ENCODE assay signal across 8 mouse cellular contexts in the genomic region with DNA sequence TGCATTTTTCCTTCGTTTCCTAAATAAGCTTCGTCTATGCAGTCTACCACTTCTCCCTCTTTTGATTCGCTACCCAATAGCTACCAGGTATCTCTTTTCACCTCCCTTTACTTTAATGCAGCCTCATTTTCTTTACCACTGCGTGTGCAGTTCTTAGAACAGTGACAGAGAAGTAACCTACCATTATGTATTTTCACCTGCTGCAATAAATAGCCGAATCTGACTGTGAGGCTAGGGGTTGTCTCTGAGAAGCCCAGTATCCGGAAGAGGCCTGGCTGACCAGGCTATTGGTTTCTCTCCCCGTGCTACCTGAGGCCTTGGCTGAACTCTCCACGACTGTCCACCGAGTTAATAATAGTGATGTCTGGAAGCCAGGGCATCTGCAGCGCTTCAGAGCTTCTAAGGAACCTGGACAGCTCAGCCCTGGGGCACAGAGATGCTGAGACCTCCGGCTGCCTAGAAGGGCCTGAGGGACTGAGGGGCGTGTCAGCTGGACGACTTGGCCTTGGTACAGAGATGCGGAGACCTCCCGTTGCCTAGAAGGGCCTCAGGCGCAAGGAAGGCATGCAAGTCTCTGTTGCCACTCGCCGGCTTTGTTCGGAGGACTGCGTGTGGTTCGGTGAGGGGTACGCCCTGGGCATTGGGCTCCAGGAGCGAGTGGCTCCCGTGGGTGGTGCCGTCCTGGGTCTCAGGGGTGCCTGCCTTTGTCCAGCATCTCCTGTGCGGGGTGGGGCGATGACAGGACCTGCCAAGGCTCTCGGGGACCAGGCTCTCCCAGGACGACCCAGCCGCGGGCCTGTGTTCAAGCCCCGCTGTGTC. TPM values are rescaled to one million over a fixed set of nuclear protein-coding genes. Genes with fewer than 3 reads are reported as not detected.
DNase-seq lines count a peak whose midpoint lies in the region; ATAC-seq lines count a peak whose summit lies in the region.

No protein-coding gene starts in this region.

- no peaks in the 10 kb centered on the region for H3K27me3 ChIP-seq in hindbrain, embryonic 15.5 days

- H3K4me2 ChIP-seq in hindbrain, embryonic 15.5 days: peak overlapping the region; percentile 82

- ATAC-seq in hindbrain, embryonic 15.5 days (ENCODE audit: low FRiP score, low read depth): peak; percentile 99
- ATAC-seq in megakaryocyte, adult 5-6 weeks (ENCODE audit: poor library complexity, severe bottlenecking): peak; percentile 40; the same call in 1 of the 2 replicates
- ATAC-seq in inflammation-experienced regulatory T-cells, adult 6 months: no peak

- peak overlapping the region; percentile 63; the same call in 1 of the 2 replicates for H3K27ac ChIP-seq in hindbrain, embryonic 15.5 days (replicated peaks)

- 14% methylated on average over 32 of the region's 32 CpGs for WGBS in hindbrain, embryonic 15.5 days

- peak overlapping the region; percentile 57 for H3K4me3 ChIP-seq in hindbrain, embryonic 15.5 days

- H3K36me3 ChIP-seq in hindbrain, embryonic 15.5 days: peaks cover 6% of the 10 kb centered on the region; the same call in 1 of the 2 replicates

- H3K4me1 ChIP-seq in hindbrain, embryonic 15.5 days (replicated peaks): peaks cover 16% of the 10 kb centered on the region

- peak overlapping the region; percentile 63 for H3K9ac ChIP-seq in hindbrain, embryonic 15.5 days

- DNase-seq in adrenal gland, postnatal 10 days: peak; percentile 66
- peak; percentile 94 for DNase-seq in embryo, embryonic 10 days (ENCODE audit: low spot score)
- peak; percentile 6 to 18 for DNase-seq in gastrocnemius, adult 8-10 months (ENCODE audit: low spot score in 2 of 2)
- peak; percentile 46 to 85 for DNase-seq in left cerebral cortex, postnatal 10 days (ENCODE audit: extremely low spot score in 1 of 2, low spot score in 2 of 2)
- peak; percentile 75 to 80 for DNase-seq in right cerebral cortex, postnatal 10 days (ENCODE audit: low spot score in 2 of 2)

- H3K9me3 ChIP-seq in hindbrain, embryonic 15.5 days: no peaks in the 10 kb centered on the region

- intact Hi-C loops in left cerebral cortex, postnatal 10 days (cut with DNase I): no loop called here

RNA-seq across cellular contexts. Expression of a gene that starts 17.4 kb away (rescaled TPM):
- total RNA-seq in adrenal gland, postnatal 10 days (2021): 10 to 100 TPM in 1 of 2 experiments, 1 to 10 TPM in 1; 8.5 to 12.5 TPM
- 1 to 10 TPM; 3.9 to 4.6 (median 4.4) TPM for total RNA-seq in gastrocnemius, adult 8-10 months (2022)
- polyA plus RNA-seq in hindbrain, embryonic 15.5 days (2015; fragmentation: Nextera tagmentation; extraction: Ambion mirVana): 3.3 and 4.5 TPM in 2 replicates
- total RNA-seq in left cerebral cortex, postnatal 10 days (2021): 1 to 10 TPM; 4.5 to 5.0 TPM
- 0.25 and 0.34 TPM in 2 replicates for total RNA-seq in megakaryocyte, adult 5-6 weeks (2015)
- 0.51 and 0.69 TPM in 2 replicates for total RNA-seq in megakaryocyte, adult 5-6 weeks (2017)
- 1 to 10 TPM; 2.7 to 8.7 (median 2.9) TPM for polyA plus RNA-seq in inflammation-experienced regulatory T-cells, adult 6 months (2017; shearing (Covaris generic))

RNA-seq across cellular contexts. Expression of a gene that starts 19.9 kb away (rescaled TPM):
- total RNA-seq in adrenal gland, postnatal 10 days (2021): 1 to 10 TPM; 5.6 to 5.9 TPM
- under 1 TPM; 0.19 to 0.79 (median 0.52) TPM for total RNA-seq in gastrocnemius, adult 8-10 months (2022)
- 18.3 and 19.5 TPM in 2 replicates for polyA plus RNA-seq in hindbrain, embryonic 15.5 days (2015; fragmentation: Nextera tagmentation; extraction: Ambion mirVana)
- 1 to 10 TPM; 6.9 to 8.0 TPM for total RNA-seq in left cerebral cortex, postnatal 10 days (2021)
- total RNA-seq in megakaryocyte, adult 5-6 weeks (2015): 1.1 and 1.8 TPM in 2 replicates
- 0.16 and 1.5 TPM in 2 replicates for total RNA-seq in megakaryocyte, adult 5-6 weeks (2017)
- not detected for polyA plus RNA-seq in inflammation-experienced regulatory T-cells, adult 6 months (2017; shearing (Covaris generic))

RNA-seq across cellular contexts. Expression of a gene that starts 37.1 kb away (rescaled TPM):
- total RNA-seq in adrenal gland, postnatal 10 days (2021): 100 to 1,000 TPM in 1 of 2 experiments, 10 to 100 TPM in 1; 93.7 to 136 TPM
- total RNA-seq in gastrocnemius, adult 8-10 months (2022): 10 to 100 TPM; 24.8 to 35.2 (median 34.0) TPM
- 96.3 and 96.8 TPM in 2 replicates for polyA plus RNA-seq in hindbrain, embryonic 15.5 days (2015; fragmentation: Nextera tagmentation; extraction: Ambion mirVana)
- total RNA-seq in left cerebral cortex, postnatal 10 days (2021): 100 to 1,000 TPM; 166 to 172 TPM
- total RNA-seq in megakaryocyte, adult 5-6 weeks (2015): 27.6 and 29.1 TPM in 2 replicates
- 50.0 and 59.3 TPM in 2 replicates for total RNA-seq in megakaryocyte, adult 5-6 weeks (2017)
- 10 to 100 TPM; 31.6 to 43.9 (median 38.0) TPM for polyA plus RNA-seq in inflammation-experienced regulatory T-cells, adult 6 months (2017; shearing (Covaris generic))

RNA-seq across cellular contexts. Expression of a gene that starts 47.9 kb away (rescaled TPM):
- 10 to 100 TPM; 28.0 to 28.3 TPM for total RNA-seq in adrenal gland, postnatal 10 days (2021)
- 10 to 100 TPM in 1 of 4 experiments, 1 to 10 TPM in 3; 5.6 to 11.6 (median 8.4) TPM for total RNA-seq in gastrocnemius, adult 8-10 months (2022)
- 24.0 and 32.8 TPM in 2 replicates for polyA plus RNA-seq in hindbrain, embryonic 15.5 days (2015; fragmentation: Nextera tagmentation; extraction: Ambion mirVana)
- 10 to 100 TPM; 19.4 to 21.1 TPM for total RNA-seq in left cerebral cortex, postnatal 10 days (2021)
- 67.0 and 70.8 TPM in 2 replicates for total RNA-seq in megakaryocyte, adult 5-6 weeks (2015)
- total RNA-seq in megakaryocyte, adult 5-6 weeks (2017): 39.0 and 45.4 TPM in 2 replicates
- 10 to 100 TPM; 22.3 to 35.5 (median 29.5) TPM for polyA plus RNA-seq in inflammation-experienced regulatory T-cells, adult 6 months (2017; shearing (Covaris generic))

RNA-seq across cellular contexts. Expression of a gene that starts 47.9 kb away (rescaled TPM):
- total RNA-seq in adrenal gland, postnatal 10 days (2021): 10 to 100 TPM; 11.3 to 15.4 TPM
- under 1 TPM in 1 of 4 experiments, not detected in 3; 0.45 TPM for total RNA-seq in gastrocnemius, adult 8-10 months (2022)
- polyA plus RNA-seq in hindbrain, embryonic 15.5 days (2015; fragmentation: Nextera tagmentation; extraction: Ambion mirVana): 13.4 and 17.4 TPM in 2 replicates
- 1 to 10 TPM; 3.6 to 4.9 TPM for total RNA-seq in left cerebral cortex, postnatal 10 days (2021)
- total RNA-seq in megakaryocyte, adult 5-6 weeks (2015): 122 and 123 TPM in 2 replicates
- total RNA-seq in megakaryocyte, adult 5-6 weeks (2017): 396 and 423 TPM in 2 replicates
- polyA plus RNA-seq in inflammation-experienced regulatory T-cells, adult 6 months (2017; shearing (Covaris generic)): 10 to 100 TPM in 1 of 3 experiments, 1 to 10 TPM in 2; 5.3 to 43.6 (median 6.4) TPM

Comparison
In these comparisons a context has a peak if more than half of its experiments do, and no peak if none do; other contexts are left out.
1. DNase-seq: peak in every context shown above with its lines; median percentile 94 in embryo, embryonic 10 days; 78 in right cerebral cortex, postnatal 10 days; 66 in adrenal gland, postnatal 10 days; 66 in left cerebral cortex, postnatal 10 days; 12 in gastrocnemius, adult 8-10 months.